Mouse (Mus musculus): Measurements from ENCODE around the gene Ywhae. TPM values are rescaled to one million over a fixed set of nuclear protein-coding genes. Genes with fewer than 3 reads are reported as not detected.
A peak's percentile ranks its signal among the peaks of the same experiment; 100 is the strongest.
"Not testable (repeated sequence)": the region's sequence is repeated elsewhere in the genome, so short reads cannot be mapped to it uniquely, and the experiment has no call there.

Ywhae gene
- polyA plus RNA-seq, 1 experiment from 2014 or later = 1,444 TPM

DNA sequence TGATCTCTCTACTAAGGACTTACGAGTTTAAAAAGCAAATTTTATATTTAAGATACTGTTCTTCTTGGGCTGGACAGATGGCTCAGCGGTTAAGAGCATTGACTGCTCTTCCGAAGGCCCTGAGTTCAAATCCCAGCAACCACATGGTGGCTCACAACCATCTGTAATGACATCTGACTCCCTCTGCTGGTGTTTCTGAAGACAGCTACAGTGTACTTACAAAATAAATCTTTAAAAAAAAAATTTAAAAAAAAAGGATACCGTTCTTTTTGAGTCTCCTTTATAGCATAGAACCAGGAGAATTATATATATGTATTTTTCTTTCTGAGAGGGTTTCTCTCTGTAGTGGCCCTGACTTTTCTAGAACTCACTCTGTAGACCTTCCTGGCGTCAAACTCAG, 32.1 kb upstream of the Ywhae start:
- peaks cover 69% of the 10 kb centered on the region for H3K36me3 ChIP-seq (ENCODE audit: control insufficient read depth, insufficient read depth, low read length)
- H3K4me3 ChIP-seq (ENCODE audit: low read depth, low read length) = no peak overlapping the region
- no peaks in the 10 kb centered on the region for H3K27me3 ChIP-seq (replicated peaks; ENCODE audit: control insufficient read depth, insufficient read depth, low read length)
- H3K4me2 ChIP-seq (ENCODE audit: low read length) = no peak overlapping the region
- DNase-seq (ENCODE audit: low spot score) (no peak), ATAC-seq (no peak)
- no peak overlapping the region for H3K9ac ChIP-seq (ENCODE audit: low read length)
- no peaks in the 10 kb centered on the region for H3K9me3 ChIP-seq (replicated peaks; ENCODE audit: control insufficient read depth, low read length)
- H3K4me1 ChIP-seq (ENCODE audit: control insufficient read depth, insufficient read depth, low read length) = no peaks in the 10 kb centered on the region
- no peak overlapping the region for H3K27ac ChIP-seq (ENCODE audit: low read depth, low read length)
- WGBS = 95% methylated on average over 5 of the region's 5 CpGs

DNA sequence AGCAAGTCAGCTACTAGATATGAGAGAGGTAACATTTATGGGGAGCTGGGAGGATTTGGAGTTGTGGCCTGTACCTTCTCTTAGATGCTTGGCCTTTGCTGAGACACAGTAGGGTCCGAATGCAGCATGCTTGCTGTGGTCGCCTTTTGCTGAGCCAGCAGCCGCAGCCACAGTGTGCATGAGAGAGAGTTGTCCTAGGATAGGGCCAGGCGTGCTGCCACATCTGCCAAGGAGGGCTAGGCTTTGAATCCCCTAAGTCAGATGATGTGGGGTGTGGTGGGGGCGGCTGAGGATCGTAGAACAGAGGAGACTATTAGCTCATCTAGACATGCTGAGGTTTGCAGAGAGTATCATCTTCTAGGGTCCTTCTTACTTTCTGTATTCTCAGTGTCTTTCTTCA, 29.9 kb upstream of the Ywhae start:
- Histone ChIP-seq H3K4me1 (ENCODE audit: control insufficient read depth, insufficient read depth, low read length) (no peaks in the 10 kb centered on the region), H3K27me3 (replicated peaks; ENCODE audit: control insufficient read depth, insufficient read depth, low read length) (no peaks in the 10 kb centered on the region), H3K9ac (ENCODE audit: low read length) (no peak overlapping the region), H3K27ac (ENCODE audit: low read depth, low read length) (no peak overlapping the region), H3K9me3 (replicated peaks; ENCODE audit: control insufficient read depth, low read length) (no peaks in the 10 kb centered on the region), H3K36me3 (ENCODE audit: control insufficient read depth, insufficient read depth, low read length) (peaks cover 65% of the 10 kb centered on the region), H3K4me3 (ENCODE audit: low read depth, low read length) (no peak overlapping the region), H3K4me2 (ENCODE audit: low read length) (no peak overlapping the region)
- no peak for DNase-seq (ENCODE audit: low spot score)
- 92% methylated on average over 6 of the region's 6 CpGs for WGBS
- ATAC-seq = no peak

- 90% methylated on average over 2 of the region's 2 CpGs for WGBS
- Histone ChIP-seq H3K27me3 (replicated peaks; ENCODE audit: control insufficient read depth, insufficient read depth, low read length) (no peaks in the 10 kb centered on the region), H3K4me2 (ENCODE audit: low read length) (no peak overlapping the region), H3K9ac (ENCODE audit: low read length) (no peak overlapping the region), H3K9me3 (replicated peaks; ENCODE audit: control insufficient read depth, low read length) (no peaks in the 10 kb centered on the region), H3K4me1 (ENCODE audit: control insufficient read depth, insufficient read depth, low read length) (no peaks in the 10 kb centered on the region), H3K36me3 (ENCODE audit: control insufficient read depth, insufficient read depth, low read length) (peaks cover 56% of the 10 kb centered on the region), H3K4me3 (ENCODE audit: low read depth, low read length) (no peak overlapping the region), H3K27ac (ENCODE audit: low read depth, low read length) (no peak overlapping the region)
- ATAC-seq (no peak), DNase-seq (ENCODE audit: low spot score) (no peak)
Measured at GRCm38 (mm10) chr11:75703748-75704147, 28.9 kb upstream of the Ywhae start.

GRCm38 (mm10) chr11:75713949-75714348, 18.7 kb upstream of the Ywhae start:
- 87% methylated on average over 1 of the region's 1 CpGs for WGBS
- no peaks in the 10 kb centered on the region for H3K9me3 ChIP-seq (replicated peaks; ENCODE audit: control insufficient read depth, low read length)
- H3K4me1 ChIP-seq (ENCODE audit: control insufficient read depth, insufficient read depth, low read length) = no peaks in the 10 kb centered on the region
- no peaks in the 10 kb centered on the region for H3K27me3 ChIP-seq (replicated peaks; ENCODE audit: control insufficient read depth, insufficient read depth, low read length)
- no peak overlapping the region for H3K27ac ChIP-seq (ENCODE audit: low read depth, low read length)
- ATAC-seq (no peak), DNase-seq (ENCODE audit: low spot score) (peak; percentile 49)
- no peak overlapping the region for H3K9ac ChIP-seq (ENCODE audit: low read length)
- H3K36me3 ChIP-seq (ENCODE audit: control insufficient read depth, insufficient read depth, low read length) = no peaks in the 10 kb centered on the region
- no peak overlapping the region for H3K4me3 ChIP-seq (ENCODE audit: low read depth, low read length)
- no peak overlapping the region for H3K4me2 ChIP-seq (ENCODE audit: low read length)

- WGBS = 18% methylated on average over 12 of the region's 12 CpGs
- ATAC-seq (no peak), DNase-seq (ENCODE audit: low spot score) (no peak)
- Histone ChIP-seq H3K9me3 (replicated peaks; ENCODE audit: control insufficient read depth, low read length) (no peaks in the 10 kb centered on the region), H3K9ac (ENCODE audit: low read length) (no peak overlapping the region), H3K4me3 (ENCODE audit: low read depth, low read length) (no peak overlapping the region), H3K27me3 (replicated peaks; ENCODE audit: control insufficient read depth, insufficient read depth, low read length) (no peaks in the 10 kb centered on the region), H3K36me3 (ENCODE audit: control insufficient read depth, insufficient read depth, low read length) (no peaks in the 10 kb centered on the region), H3K4me2 (ENCODE audit: low read length) (no peak overlapping the region), H3K27ac (ENCODE audit: low read depth, low read length) (no peak overlapping the region), H3K4me1 (ENCODE audit: control insufficient read depth, insufficient read depth, low read length) (no peaks in the 10 kb centered on the region)
Measured at GRCm38 (mm10) chr11:75715556-75715955, 17.1 kb upstream of the Ywhae start.

GRCm38 (mm10) chr11:75716661-75717325, 15.9 kb upstream of the Ywhae start:
- no peaks in the 10 kb centered on the region for H3K4me1 ChIP-seq (ENCODE audit: control insufficient read depth, insufficient read depth, low read length)
- H3K4me3 ChIP-seq (ENCODE audit: low read depth, low read length) = no peak overlapping the region
- 0 out of 2 replicates have a peak, but pooled peaks cover 4% of the 10 kb centered on the region for H3K9me3 ChIP-seq (replicated peaks; ENCODE audit: control insufficient read depth, low read length)
- no peak overlapping the region for H3K27ac ChIP-seq (ENCODE audit: low read depth, low read length)
- no peaks in the 10 kb centered on the region for H3K36me3 ChIP-seq (ENCODE audit: control insufficient read depth, insufficient read depth, low read length)
- peak; percentile 12 for DNase-seq (ENCODE audit: low spot score)
- WGBS = 88% methylated on average over 7 of the region's 8 CpGs
- no peak overlapping the region for H3K9ac ChIP-seq (ENCODE audit: low read length)
- no peaks in the 10 kb centered on the region for H3K27me3 ChIP-seq (replicated peaks; ENCODE audit: control insufficient read depth, insufficient read depth, low read length)
- ATAC-seq = no peak
- no peak overlapping the region for H3K4me2 ChIP-seq (ENCODE audit: low read length)

DNA sequence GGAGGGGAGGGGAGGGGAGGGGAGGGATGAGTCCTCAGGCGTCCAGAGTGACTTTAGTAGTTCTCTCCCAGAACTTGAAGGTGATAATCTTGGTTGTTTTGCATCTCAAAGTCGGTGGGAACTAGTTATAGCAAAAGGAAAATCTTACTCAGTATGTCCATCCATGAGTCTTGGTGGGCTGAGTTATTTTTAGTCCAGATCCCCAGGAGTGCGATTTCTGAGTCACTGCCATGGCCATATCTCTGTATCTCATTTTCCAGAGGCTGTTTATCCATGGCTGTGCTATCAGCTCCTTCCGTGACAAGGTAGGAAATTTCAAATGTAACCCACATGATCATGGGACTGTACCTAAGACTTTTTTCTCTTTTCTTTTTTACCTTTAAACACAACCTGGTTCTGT, 10.3 kb upstream of the Ywhae start:
- Histone ChIP-seq H3K9ac (ENCODE audit: low read length) (no peak overlapping the region), H3K36me3 (ENCODE audit: control insufficient read depth, insufficient read depth, low read length) (no peaks in the 10 kb centered on the region), H3K27ac (ENCODE audit: low read depth, low read length) (no peak overlapping the region), H3K4me1 (ENCODE audit: control insufficient read depth, insufficient read depth, low read length) (no peaks in the 10 kb centered on the region), H3K4me2 (ENCODE audit: low read length) (no peak overlapping the region), H3K27me3 (replicated peaks; ENCODE audit: control insufficient read depth, insufficient read depth, low read length) (no peaks in the 10 kb centered on the region), H3K4me3 (ENCODE audit: low read depth, low read length) (no peak overlapping the region), H3K9me3 (replicated peaks; ENCODE audit: control insufficient read depth, low read length) (0 out of 2 replicates have a peak, but pooled peaks cover 4% of the 10 kb centered on the region)
- WGBS = 64% methylated on average over 4 of the region's 4 CpGs
- DNase-seq (ENCODE audit: low spot score) = no peak
- ATAC-seq = no peak

GRCm38 (mm10) chr11:75727168-75727567, 5.5 kb upstream of the Ywhae start:
- no peak overlapping the region for H3K4me3 ChIP-seq (ENCODE audit: low read depth, low read length)
- H3K4me1 ChIP-seq (ENCODE audit: control insufficient read depth, insufficient read depth, low read length) = peaks cover 6% of the 10 kb centered on the region
- no peak overlapping the region for H3K27ac ChIP-seq (ENCODE audit: low read depth, low read length)
- no peak overlapping the region for H3K4me2 ChIP-seq (ENCODE audit: low read length)
- no peak overlapping the region for H3K9ac ChIP-seq (ENCODE audit: low read length)
- no peaks in the 10 kb centered on the region for H3K36me3 ChIP-seq (ENCODE audit: control insufficient read depth, insufficient read depth, low read length)
- H3K27me3 ChIP-seq (replicated peaks; ENCODE audit: control insufficient read depth, insufficient read depth, low read length) = no peaks in the 10 kb centered on the region
- no peak for DNase-seq (ENCODE audit: low spot score)
- WGBS = 73% methylated on average over 2 of the region's 2 CpGs
- ATAC-seq = no peak
- no peaks in the 10 kb centered on the region for H3K9me3 ChIP-seq (replicated peaks; ENCODE audit: control insufficient read depth, low read length)

DNA sequence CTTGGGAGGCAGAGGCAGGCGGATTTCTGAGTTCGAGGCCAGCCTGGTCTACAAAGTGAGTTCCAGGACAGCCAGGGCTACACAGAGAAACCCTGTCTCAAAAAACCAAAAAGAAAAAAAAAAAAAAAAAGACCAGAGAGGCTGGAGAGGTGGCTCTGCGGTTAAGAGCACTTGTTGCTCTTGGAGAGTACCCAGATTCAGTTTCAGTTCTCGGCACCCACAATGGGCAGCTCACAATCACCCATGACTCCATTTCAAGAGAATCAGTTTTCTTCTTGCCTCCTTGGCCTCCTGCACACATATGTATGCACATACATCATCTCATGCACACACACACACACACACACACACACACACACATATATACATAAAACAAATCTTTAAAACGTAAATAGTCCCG, 5.0 kb upstream of the Ywhae start:
- ATAC-seq = not testable (repeated sequence)

More for the DNA sequence above, 5.0 kb upstream of the Ywhae start:
- not testable (repeated sequence) for H3K27me3 ChIP-seq (replicated peaks; ENCODE audit: control insufficient read depth, insufficient read depth, low read length); H3K9ac ChIP-seq (ENCODE audit: low read length); H3K4me2 ChIP-seq (ENCODE audit: low read length); H3K4me3 ChIP-seq (ENCODE audit: low read depth, low read length); H3K9me3 ChIP-seq (replicated peaks; ENCODE audit: control insufficient read depth, low read length); H3K36me3 ChIP-seq (ENCODE audit: control insufficient read depth, insufficient read depth, low read length); DNase-seq (ENCODE audit: low spot score); H3K27ac ChIP-seq (ENCODE audit: low read depth, low read length); H3K4me1 ChIP-seq (ENCODE audit: control insufficient read depth, insufficient read depth, low read length)
- WGBS = 97% methylated on average over 6 of the region's 6 CpGs

All from forebrain, embryonic 14.5 days (tissue).